Mouse (Mus musculus) cerebellum, adult 9-10 months (tissue): ENCODE data around the gene Zfp446.

ENCODE experiments used
- DNase-seq: peaks from one replicate; pipeline ENCODE4 v3.0.0; 2022

The Zfp446 gene

DNA sequence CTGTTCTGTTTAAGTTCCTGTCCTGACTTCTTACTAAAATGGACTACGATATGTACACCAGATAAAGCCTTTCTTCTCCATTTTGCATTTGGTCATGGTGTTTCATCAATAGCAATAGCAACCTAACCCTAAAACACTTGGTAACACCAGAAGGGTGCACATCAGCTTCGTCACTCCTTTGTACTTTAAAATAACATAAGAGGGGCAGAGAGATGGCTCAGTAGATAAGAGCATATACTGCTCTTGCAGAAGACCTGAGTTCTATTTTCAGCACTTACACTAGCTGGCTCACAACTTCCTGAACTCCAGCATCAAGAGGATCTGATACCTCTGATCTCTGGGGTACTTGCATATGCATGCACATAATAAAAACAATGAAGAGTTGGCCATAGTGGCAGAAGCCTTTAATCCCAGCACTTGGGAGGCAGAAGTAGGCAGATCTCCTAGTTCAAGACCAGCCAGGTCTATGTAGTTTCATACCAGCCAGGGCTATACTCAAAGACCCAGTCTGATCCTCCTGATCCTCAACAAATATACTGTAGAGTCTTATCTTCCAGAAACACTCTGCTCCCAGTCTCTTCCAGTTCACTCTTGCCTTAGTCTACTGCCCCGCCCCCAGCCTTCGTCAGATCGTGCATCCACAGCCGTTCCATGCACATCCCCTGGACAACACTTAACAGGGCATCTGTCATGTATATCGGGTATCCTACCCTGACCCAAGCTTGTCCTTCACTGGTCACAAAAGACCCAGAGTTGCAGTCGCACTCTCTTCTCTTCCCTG is 10.0 kb downstream of the Zfp446 start:
- DNase-seq: no peak

GRCm38 (mm10) chr7:12992222-12992621 is 14.6 kb downstream of the Zfp446 start:
- no peak for DNase-seq

- DNase-seq: no peak
Observed at GRCm38 (mm10) chr7:12993148-12993547, 15.5 kb downstream of the Zfp446 start.

DNA sequence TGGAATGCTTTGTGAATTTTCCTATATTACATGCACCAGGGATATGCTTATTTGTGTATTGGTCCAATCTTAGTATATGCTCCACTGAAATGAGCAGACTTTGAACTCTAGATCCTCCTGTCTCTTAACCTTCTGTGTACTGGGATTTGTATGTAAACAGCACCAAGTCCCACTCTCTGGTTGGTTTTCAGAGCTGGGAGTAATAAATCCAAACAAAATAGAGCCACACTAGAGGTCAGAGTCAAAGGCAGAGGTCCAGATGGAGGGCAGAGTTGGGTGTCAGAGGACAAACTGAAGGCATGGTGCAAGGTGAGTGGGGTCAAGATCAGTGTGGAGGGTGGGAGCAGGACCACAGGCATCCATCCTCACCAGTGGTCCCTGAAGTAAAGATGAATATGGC is 18.2 kb downstream of the Zfp446 start:
- DNase-seq: no peak

GRCm38 (mm10) chr7:12997230-12997629 is 19.6 kb downstream of the Zfp446 start:
- DNase-seq: no peak

DNA sequence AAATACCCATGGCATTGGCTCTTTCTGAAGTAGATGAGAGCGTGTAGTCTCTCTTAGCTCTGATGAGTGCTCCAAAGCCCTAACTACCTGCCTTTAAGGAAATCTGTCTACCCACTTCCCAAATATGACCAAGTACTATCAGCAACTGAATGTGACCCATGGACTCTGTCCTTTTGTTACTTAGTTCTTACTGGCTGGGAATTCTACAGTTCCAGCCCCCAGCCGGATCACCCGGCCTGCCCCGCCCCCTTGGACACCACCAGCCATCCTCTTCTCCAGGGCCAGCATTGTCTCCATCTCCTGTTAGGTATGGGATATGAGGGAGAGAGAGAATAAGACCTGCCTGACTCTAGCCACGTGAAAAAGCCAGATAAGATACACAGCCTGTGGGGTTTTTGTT is 20.4 kb downstream of the Zfp446 start, which contains the start of gene Slc27a5:
TSS of gene Slc27a5 (minus strand) at position 140 of the 400 bp plus-strand sequence.
- DNase-seq: no peak

- no peak for DNase-seq
Observed at GRCm38 (mm10) chr7:12998851-12999250, 21.2 kb downstream of the Zfp446 start, which contains the start of gene Trim28. TSS of gene Trim28 (plus strand) at chr7:12999114.

DNA sequence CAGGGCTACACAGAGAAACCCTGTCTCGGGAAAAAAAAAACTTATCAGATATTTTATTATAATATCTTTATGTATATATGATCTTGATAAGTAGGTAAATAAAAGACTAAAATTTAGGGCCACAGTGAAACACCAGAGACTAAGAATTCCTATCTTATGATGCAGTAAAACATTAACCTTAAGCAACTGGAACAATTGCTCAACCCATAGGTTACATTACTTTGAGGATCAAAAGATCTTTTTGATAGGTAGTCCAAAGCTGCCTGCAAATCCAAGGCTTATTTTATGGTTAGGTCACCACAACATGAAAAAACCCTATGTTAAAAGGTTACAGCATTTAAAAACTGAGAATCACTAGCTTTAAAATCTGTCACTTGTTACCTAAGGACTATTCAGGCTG is 23.9 kb downstream of the Zfp446 start:
- no peak for DNase-seq

DNA sequence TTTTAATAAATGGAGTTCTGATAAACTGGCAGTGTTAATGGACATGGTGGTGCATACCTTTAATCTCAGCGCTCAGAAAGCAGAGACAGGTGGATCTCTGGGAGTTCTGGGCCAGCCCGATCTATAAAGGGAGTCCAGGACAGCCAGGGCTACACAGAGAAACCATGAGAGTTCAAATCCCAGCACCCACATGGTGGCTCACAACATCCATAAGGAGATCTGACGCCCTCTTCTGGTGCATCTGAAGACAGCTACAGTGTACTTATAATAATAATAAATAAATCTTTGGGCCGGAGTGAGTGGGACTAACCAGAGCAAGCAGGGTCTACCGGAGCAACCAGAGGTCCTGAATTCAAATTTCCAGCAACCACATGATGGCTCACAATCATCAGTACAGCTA is 25.7 kb downstream of the Zfp446 start:
- no peak for DNase-seq

GRCm38 (mm10) chr7:13006011-13006410 is 28.4 kb downstream of the Zfp446 start:
- no peak for DNase-seq

DNA sequence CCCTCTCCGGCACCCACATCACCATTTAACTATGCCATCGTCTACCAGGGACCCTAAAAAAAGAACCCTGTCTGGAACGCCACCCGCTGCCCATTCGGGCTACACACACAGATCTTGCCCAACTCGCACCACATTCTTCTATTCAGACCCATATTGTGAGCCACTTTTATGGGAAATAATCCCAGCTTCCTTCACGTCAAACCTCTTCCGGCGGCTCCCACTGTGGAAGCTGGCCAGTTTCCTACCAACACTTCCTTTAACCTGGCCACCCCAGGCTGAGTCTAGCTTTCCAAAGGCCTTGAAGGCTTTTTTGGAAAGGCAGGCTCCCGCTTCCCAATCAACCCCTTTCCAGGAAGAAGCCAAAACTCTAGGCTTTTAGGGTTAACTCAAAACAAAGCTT is 28.9 kb downstream of the Zfp446 start:
- no peak for DNase-seq

GRCm38 (mm10) chr7:13007341-13008092 is 29.9 kb downstream of the Zfp446 start:
- DNase-seq: no peak

DNA sequence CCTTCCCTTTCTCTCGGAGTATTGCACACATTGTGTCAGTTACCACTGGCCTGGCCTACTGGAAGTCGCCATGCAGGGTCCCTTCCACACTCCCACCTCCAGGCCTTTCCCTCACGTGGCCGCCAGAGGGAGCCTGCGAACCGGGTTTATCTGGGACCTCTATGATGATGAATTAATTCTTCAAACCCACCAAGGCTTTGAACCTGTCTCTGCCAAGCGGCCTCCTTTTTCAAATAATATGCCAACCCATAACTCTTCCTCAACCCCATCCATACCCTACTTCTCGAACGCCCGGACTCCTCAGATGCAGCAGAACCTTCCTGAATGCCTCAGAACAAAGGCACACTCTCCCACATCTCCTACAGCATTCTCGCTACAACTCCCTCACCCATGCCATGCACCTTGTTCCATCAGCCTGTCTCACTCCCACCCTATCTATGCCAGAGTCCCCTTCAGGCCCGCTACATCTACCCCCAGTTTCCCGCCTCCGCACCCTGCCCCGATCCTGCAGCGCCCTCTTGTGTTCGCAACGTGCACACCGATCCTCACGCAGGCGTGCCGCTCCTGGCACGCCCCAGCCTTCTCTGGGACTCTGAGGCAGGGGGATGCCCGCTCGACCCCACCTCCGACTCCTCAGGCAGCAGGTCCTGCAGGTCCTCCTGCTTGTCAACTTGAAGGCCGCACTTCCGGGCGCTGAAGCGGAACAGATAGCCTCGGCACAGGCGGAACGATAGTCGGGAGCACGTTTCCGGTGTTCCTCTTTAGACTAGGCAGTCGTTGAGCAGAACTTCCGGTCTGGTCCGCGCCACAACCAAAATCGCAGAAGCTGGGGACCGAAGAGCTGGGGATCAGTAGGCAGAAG is 31.7 kb downstream of the Zfp446 start:
- DNase-seq: peak; percentile 96

DNA sequence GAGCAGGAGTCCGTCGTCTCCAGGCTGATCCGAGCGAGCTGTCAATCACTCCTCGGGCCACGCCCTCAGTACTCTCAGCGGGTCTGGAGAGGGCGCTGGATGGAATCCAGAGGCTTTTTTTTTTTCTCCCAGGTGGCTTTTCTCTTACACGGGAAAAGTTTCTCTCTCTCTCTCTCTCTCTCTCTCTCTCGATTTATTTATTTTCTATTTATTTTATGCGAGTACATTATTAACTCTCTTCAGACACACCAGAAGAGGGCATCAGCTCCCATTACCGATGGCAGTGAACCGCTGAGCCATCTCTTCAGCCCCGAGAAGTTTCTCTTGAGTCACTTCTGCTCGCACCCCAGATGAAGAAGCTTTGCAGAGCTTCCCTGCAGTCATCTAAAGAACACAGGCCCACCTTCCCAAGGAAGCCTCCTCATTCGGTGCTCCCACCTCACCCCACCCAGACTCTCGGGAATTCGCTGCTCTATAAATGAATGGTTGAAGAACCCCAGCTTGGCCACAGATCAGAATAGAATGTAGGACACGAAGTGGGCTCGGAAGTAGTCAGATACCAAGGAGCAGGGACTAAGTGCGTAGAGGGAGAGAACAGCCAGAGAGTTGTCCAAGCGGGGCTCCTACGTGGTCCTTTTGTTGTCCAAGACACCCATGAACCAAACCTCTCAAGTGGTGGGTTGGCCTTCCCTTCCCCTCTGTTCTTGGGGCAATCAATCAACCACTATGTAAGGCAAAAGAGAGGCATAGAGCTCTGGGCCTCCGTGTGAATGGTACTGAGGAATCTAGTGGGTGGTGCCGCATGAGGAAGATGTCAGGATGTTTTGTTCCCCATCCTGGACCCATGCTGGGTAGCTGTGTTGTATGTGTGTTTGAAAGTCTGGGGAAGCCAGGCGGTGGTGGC is 32.6 kb downstream of the Zfp446 start, which contains the start of gene Zbtb45:
TSS of gene Zbtb45 (minus strand) at position 30 of the 904 bp plus-strand sequence.
- DNase-seq: peak; percentile 53

GRCm38 (mm10) chr7:13013671-13014070 is 36.0 kb downstream of the Zfp446 start:
- DNase-seq: no peak

GRCm38 (mm10) chr7:13014275-13014839 is 36.7 kb downstream of the Zfp446 start:
- DNase-seq: no peak

- DNase-seq: no peak
Observed at GRCm38 (mm10) chr7:13015217-13015616, 37.6 kb downstream of the Zfp446 start.

- DNase-seq: peak; percentile 69
Observed at GRCm38 (mm10) chr7:13022773-13023535, 45.3 kb downstream of the Zfp446 start.

DNA sequence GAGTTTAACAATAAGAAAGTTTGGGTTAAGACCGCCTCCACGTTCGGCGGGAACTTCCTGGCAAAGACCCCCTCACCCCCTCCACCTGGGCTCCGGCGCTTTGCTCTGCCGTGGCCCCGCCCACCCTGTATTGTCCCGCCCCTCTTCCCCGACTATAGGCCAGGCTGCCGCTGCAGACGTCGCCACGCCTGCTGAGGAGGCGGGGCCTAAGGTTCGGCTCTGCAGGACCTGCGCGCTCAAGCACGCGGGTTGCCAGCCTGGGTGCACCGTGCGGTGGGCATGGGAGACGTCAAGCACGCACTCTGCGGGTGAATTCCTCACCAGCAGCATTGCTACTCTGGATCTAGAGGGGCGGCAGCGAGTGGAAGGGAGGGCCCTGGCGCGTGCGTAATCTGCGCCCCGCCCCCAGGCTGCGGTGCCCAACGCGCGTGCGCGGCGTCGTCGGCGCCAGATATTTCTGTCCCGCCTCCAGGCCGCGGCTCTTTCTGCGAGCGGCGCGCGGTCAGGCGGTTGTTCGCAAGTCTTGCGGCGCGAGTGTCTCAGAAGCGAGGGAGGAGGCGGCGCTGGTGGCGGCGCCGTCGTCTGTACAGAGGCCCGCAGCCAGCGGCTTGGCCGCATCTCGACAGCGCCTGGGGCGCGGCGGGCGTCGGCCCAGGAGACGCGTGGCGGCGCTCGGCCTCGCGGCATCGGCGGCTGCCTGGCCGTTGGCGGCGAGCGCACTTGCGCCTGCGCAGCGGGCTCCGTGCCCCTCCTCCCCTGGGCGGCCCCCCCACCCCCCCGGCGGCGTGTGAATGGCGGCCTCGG is 46.5 kb downstream of the Zfp446 start:
- peak; percentile 95 for DNase-seq

DNA sequence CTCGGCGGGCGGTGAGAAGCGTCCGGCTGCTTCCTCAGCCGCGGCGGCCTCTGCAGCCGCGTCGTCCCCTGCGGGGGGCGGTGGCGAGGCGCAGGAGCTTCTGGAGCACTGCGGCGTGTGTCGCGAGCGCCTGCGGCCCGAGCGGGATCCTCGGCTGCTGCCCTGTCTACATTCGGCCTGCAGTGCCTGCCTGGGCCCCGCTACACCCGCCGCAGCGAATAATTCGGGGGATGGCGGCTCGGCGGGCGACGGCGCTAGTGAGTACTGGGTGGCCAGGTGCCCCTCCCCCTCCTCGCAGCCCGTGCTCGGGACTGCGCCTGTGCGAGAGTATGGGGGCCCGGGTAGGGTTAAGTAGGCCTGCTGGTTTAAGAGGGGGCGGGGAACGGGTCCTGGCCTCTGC is 47.2 kb downstream of the Zfp446 start:
- peak; percentile 88 for DNase-seq
